Mouse (Mus musculus) forebrain, embryonic 13.5 days (tissue): Measurements from ENCODE around the gene Ppt2. TPM values are rescaled to one million over a fixed set of nuclear protein-coding genes. Genes with fewer than 3 reads are reported as not detected.

Experiments used
- ATAC-seq: fragments of 200-750 bp; cut with Nextera tagmentation; 2 replicates; pipeline ENCODE4 v1.8.0; 2017
- H3K27ac ChIP-seq: fragments of 300-500 bp; sonication (generic); 2 replicates; pipeline ENCODE4 v1.5.1; 2015; ENCODE audit warnings: inconsistent platforms, mild to moderate bottlenecking, moderate library complexity
- H3K27me3 ChIP-seq: fragments of 300-500 bp; sonication (generic); 2 replicates; pipeline ENCODE4 v1.6.1; 2015; ENCODE audit warnings: mild to moderate bottlenecking, inconsistent platforms
- H3K36me3 ChIP-seq: fragments of 300-500 bp; sonication (generic); 2 replicates; pipeline ENCODE4 v1.6.1; 2015; ENCODE audit warnings: mild to moderate bottlenecking, inconsistent platforms; ENCODE audit not compliant: poor library complexity, severe bottlenecking
- H3K4me1 ChIP-seq: fragments of 300-500 bp; sonication (generic); 2 replicates; pipeline ENCODE4 v1.6.1; 2015; ENCODE audit warnings: inconsistent platforms
- H3K4me2 ChIP-seq: fragments of 300-500 bp; sonication (generic); 2 replicates; pipeline ENCODE4 v1.6.1; 2015; ENCODE audit warnings: inconsistent platforms, mild to moderate bottlenecking, moderate library complexity
- H3K4me3 ChIP-seq: fragments of 300-500 bp; sonication (generic); 2 replicates; pipeline ENCODE4 v1.5.1; 2015; ENCODE audit warnings: mild to moderate bottlenecking, inconsistent platforms
- H3K9ac ChIP-seq: fragments of 300-500 bp; sonication (generic); 2 replicates; pipeline ENCODE4 v1.6.1; 2015; ENCODE audit warnings: mild to moderate bottlenecking, inconsistent platforms
- H3K9me3 ChIP-seq: fragments of 300-500 bp; sonication (generic); replicated peaks from 2 replicates; pipeline ENCODE4 v1.6.1; 2016; ENCODE audit warnings: inconsistent platforms
- WGBS: fragments of 180-500 bp; shearing (Covaris S2); methylation state at CpG from one replicate; pipeline ENCODE4 v1.1.7; 2015; 5-methylcytosine and 5-hydroxymethylcytosine counted together
- polyA plus RNA-seq: library from polyadenylated mRNA; unstranded; fragments of >200 nt; fragmentation: Nextera tagmentation; extraction: Ambion mirVana; gene quantifications from 2 replicates; pipeline ENCODE4 v1.2.1, GENCODE M21; 2015

Ppt2 gene
- polyA plus RNA-seq, 1 experiment from 2014 or later = 15.9 TPM

GRCm38 (mm10) chr17:34588767-34589166, 39.5 kb downstream of the Ppt2 start:
- H3K9me3 ChIP-seq = no peaks in the 10 kb centered on the region
- H3K4me1 ChIP-seq = peaks cover 64% of the 10 kb centered on the region
- WGBS = 61% methylated on average over 3 of the region's 3 CpGs
- no peak for ATAC-seq
- H3K4me3 ChIP-seq = no peak overlapping the region
- H3K36me3 ChIP-seq = no peaks in the 10 kb centered on the region
- no peak overlapping the region for H3K27ac ChIP-seq
- 0 out of 2 replicates have a peak overlapping the region, but pooled peaks have one; percentile 89 for H3K4me2 ChIP-seq
- H3K9ac ChIP-seq = no peak overlapping the region
- H3K27me3 ChIP-seq = no peaks in the 10 kb centered on the region

GRCm38 (mm10) chr17:34587814-34588213, 40.5 kb downstream of the Ppt2 start:
- H3K27me3 ChIP-seq = no peaks in the 10 kb centered on the region
- H3K4me3 ChIP-seq = peak overlapping the region; percentile 69
- peak overlapping the region; percentile 89 for H3K4me2 ChIP-seq
- H3K27ac ChIP-seq = peak overlapping the region; percentile 99
- peaks cover 54% of the 10 kb centered on the region for H3K4me1 ChIP-seq
- H3K36me3 ChIP-seq = no peaks in the 10 kb centered on the region
- 4% methylated on average over 19 of the region's 19 CpGs for WGBS
- no peak for ATAC-seq
- H3K9me3 ChIP-seq = no peaks in the 10 kb centered on the region
- H3K9ac ChIP-seq = peak overlapping the region; percentile 93

- Histone ChIP-seq H3K4me3 (peak overlapping the region; percentile 69), H3K27me3 (no peaks in the 10 kb centered on the region), H3K9me3 (no peaks in the 10 kb centered on the region), H3K4me2 (peak overlapping the region; percentile 89), H3K4me1 (peaks cover 51% of the 10 kb centered on the region), H3K9ac (peak overlapping the region; percentile 93), H3K36me3 (no peaks in the 10 kb centered on the region), H3K27ac (peak overlapping the region; percentile 99)
- ATAC-seq = peak; percentile 86
- WGBS = under 1% methylated on average over 50 of the region's 50 CpGs
Observed at GRCm38 (mm10) chr17:34587423-34587811, 40.9 kb downstream of the Ppt2 start.

- Histone ChIP-seq H3K4me1 (peaks cover 51% of the 10 kb centered on the region), H3K36me3 (no peaks in the 10 kb centered on the region)
- under 1% methylated on average over 38 of the region's 38 CpGs for WGBS
Observed at GRCm38 (mm10) chr17:34586796-34587422, 41.4 kb downstream of the Ppt2 start.

GRCm38 (mm10) chr17:34585877-34586771, 42.2 kb downstream of the Ppt2 start:
- peak; percentile 0; the same call in 1 of the 2 replicates for ATAC-seq
- WGBS = 14% methylated on average over 32 of the region's 32 CpGs
- H3K4me2 ChIP-seq = peak overlapping the region; percentile 89
- H3K27ac ChIP-seq = peak overlapping the region; percentile 99
- no peaks in the 10 kb centered on the region for H3K27me3 ChIP-seq
- H3K9me3 ChIP-seq = no peaks in the 10 kb centered on the region
- peak overlapping the region; percentile 93 for H3K9ac ChIP-seq
- peaks cover 45% of the 10 kb centered on the region for H3K4me1 ChIP-seq
- no peaks in the 10 kb centered on the region for H3K36me3 ChIP-seq
- peak overlapping the region; percentile 69 for H3K4me3 ChIP-seq

More at GRCm38 (mm10) chr17:34586796-34587422, 41.4 kb downstream of the Ppt2 start:
- Histone ChIP-seq H3K4me3 (peak overlapping the region; percentile 69), H3K27ac (peak overlapping the region; percentile 99), H3K9me3 (no peaks in the 10 kb centered on the region), H3K9ac (peak overlapping the region; percentile 93), H3K27me3 (no peaks in the 10 kb centered on the region), H3K4me2 (peak overlapping the region; percentile 89)
- ATAC-seq = peak; percentile 80

- no peak overlapping the region for H3K4me3 ChIP-seq
- no peak overlapping the region for H3K9ac ChIP-seq
- H3K27me3 ChIP-seq = no peaks in the 10 kb centered on the region
- no peak overlapping the region for H3K4me2 ChIP-seq
- peaks cover 35% of the 10 kb centered on the region for H3K4me1 ChIP-seq
- ATAC-seq = no peak
- no peaks in the 10 kb centered on the region for H3K36me3 ChIP-seq
- H3K9me3 ChIP-seq = no peaks in the 10 kb centered on the region
- 90% methylated on average over 8 of the region's 8 CpGs for WGBS
- peak overlapping the region; percentile 99; the same call in 1 of the 2 replicates for H3K27ac ChIP-seq
Observed at GRCm38 (mm10) chr17:34585121-34585520, 43.2 kb downstream of the Ppt2 start.

- Histone ChIP-seq H3K4me3 (no peak overlapping the region), H3K4me1 (peaks cover 24% of the 10 kb centered on the region), H3K9me3 (no peaks in the 10 kb centered on the region), H3K27ac (no peak overlapping the region), H3K4me2 (no peak overlapping the region), H3K9ac (peak overlapping the region; percentile 5; the same call in 1 of the 2 replicates), H3K36me3 (no peaks in the 10 kb centered on the region), H3K27me3 (no peaks in the 10 kb centered on the region)
- 87% methylated on average over 8 of the region's 8 CpGs for WGBS
- no peak for ATAC-seq
Observed at GRCm38 (mm10) chr17:34583819-34584218, 44.5 kb downstream of the Ppt2 start.

- Histone ChIP-seq H3K4me2 (no peak overlapping the region), H3K4me3 (no peak overlapping the region), H3K27me3 (no peaks in the 10 kb centered on the region), H3K27ac (no peak overlapping the region), H3K9me3 (no peaks in the 10 kb centered on the region), H3K4me1 (peaks cover 20% of the 10 kb centered on the region), H3K36me3 (no peaks in the 10 kb centered on the region), H3K9ac (peak overlapping the region; percentile 5; the same call in 1 of the 2 replicates)
- ATAC-seq = no peak
- WGBS = 60% methylated on average over 7 of the region's 7 CpGs
Observed at GRCm38 (mm10) chr17:34583397-34583796, 44.9 kb downstream of the Ppt2 start.

- Histone ChIP-seq H3K4me2 (no peak overlapping the region), H3K9ac (no peak overlapping the region), H3K36me3 (no peaks in the 10 kb centered on the region), H3K4me3 (no peak overlapping the region), H3K9me3 (no peaks in the 10 kb centered on the region), H3K27ac (no peak overlapping the region), H3K27me3 (no peaks in the 10 kb centered on the region), H3K4me1 (peaks cover 12% of the 10 kb centered on the region)
- no peak for ATAC-seq
- WGBS = 90% methylated on average over 12 of the region's 12 CpGs
Observed at GRCm38 (mm10) chr17:34582528-34582927, 45.8 kb downstream of the Ppt2 start.

- Histone ChIP-seq H3K4me1 (no peaks in the 10 kb centered on the region), H3K27ac (no peak overlapping the region), H3K27me3 (no peaks in the 10 kb centered on the region), H3K9me3 (no peaks in the 10 kb centered on the region), H3K4me2 (no peak overlapping the region), H3K36me3 (no peaks in the 10 kb centered on the region), H3K9ac (no peak overlapping the region), H3K4me3 (no peak overlapping the region)
- no peak for ATAC-seq
- WGBS = 92% methylated on average over 3 of the region's 3 CpGs
Observed at GRCm38 (mm10) chr17:34578070-34578469, 50.2 kb downstream of the Ppt2 start.

- no peak overlapping the region for H3K4me3 ChIP-seq
- H3K4me2 ChIP-seq = no peak overlapping the region
- no peak overlapping the region for H3K9ac ChIP-seq
- H3K27me3 ChIP-seq = no peaks in the 10 kb centered on the region
- no peak for ATAC-seq
- no peaks in the 10 kb centered on the region for H3K4me1 ChIP-seq
- no peaks in the 10 kb centered on the region for H3K9me3 ChIP-seq
- no peaks in the 10 kb centered on the region for H3K36me3 ChIP-seq
- no peak overlapping the region for H3K27ac ChIP-seq
- 79% methylated on average over 5 of the region's 5 CpGs for WGBS
Observed at GRCm38 (mm10) chr17:34576577-34576976, 51.7 kb downstream of the Ppt2 start.

- Histone ChIP-seq H3K4me1 (no peaks in the 10 kb centered on the region), H3K9me3 (no peaks in the 10 kb centered on the region), H3K4me2 (no peak overlapping the region), H3K36me3 (no peaks in the 10 kb centered on the region), H3K27me3 (peaks cover 2% of the 10 kb centered on the region; the same call in 1 of the 2 replicates), H3K4me3 (no peak overlapping the region), H3K9ac (no peak overlapping the region), H3K27ac (no peak overlapping the region)
- WGBS = 9% methylated on average over 15 of the region's 15 CpGs
- ATAC-seq = no peak
Observed at GRCm38 (mm10) chr17:34572361-34572760, 55.9 kb downstream of the Ppt2 start.
